Mouse (Mus musculus) heart, postnatal 0 days (tissue): ENCODE data around the gene Gm4871.
A peak's percentile ranks its signal among the peaks of the same experiment; 100 is the strongest.

Experiments used
- CTCF ChIP-seq: IDR thresholded peaks from 2 replicates; pipeline ENCODE4 v1.5.1; 2016; ENCODE audit warnings: antibody characterized with exemption, control low read depth, low read depth
- EP300 ChIP-seq: IDR thresholded peaks from 2 replicates; pipeline ENCODE4 v1.6.1; 2016; ENCODE audit warnings: antibody characterized with exemption, low read depth

DNA sequence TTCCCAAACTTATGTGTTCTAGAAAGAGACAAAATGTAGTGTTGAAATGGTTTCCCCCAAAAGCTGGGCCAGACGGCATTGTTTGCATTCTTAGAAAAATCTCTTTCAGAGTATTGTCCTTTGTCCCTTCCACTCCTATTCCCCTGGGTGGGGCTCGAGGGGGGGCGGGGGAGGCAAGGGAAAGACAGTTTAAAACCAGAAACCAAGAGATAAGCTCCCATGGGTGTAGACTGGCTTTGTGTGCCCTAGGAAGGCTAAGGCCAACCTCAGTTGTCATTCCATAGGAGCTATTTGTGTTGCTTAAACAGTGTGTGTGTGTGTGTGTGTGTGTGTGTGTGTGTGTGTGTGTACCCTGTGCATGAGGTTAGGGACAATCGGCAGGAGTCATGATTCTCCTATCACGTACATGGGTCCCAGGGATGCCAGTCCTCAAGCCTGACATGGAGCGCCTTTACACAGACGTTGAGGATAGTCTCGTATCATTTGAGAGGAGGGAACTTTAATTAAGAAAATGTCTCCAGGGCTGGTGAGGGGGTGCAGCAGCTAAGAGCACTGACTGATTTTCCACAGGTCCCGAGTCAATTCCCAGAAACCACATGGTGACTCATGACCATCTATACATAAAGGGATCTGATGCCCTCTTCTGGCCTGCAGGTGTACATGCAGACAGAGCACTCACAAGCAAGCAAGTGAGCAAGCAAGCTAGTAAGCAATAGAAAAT, 44.1 kb downstream of the Gm4871 start:
- peak; percentile 91 for TF ChIP-seq CTCF
- TF ChIP-seq EP300: 0 out of 2 replicates have a peak, but pooled peaks have one; percentile 30
